Mouse (Mus musculus) MEL (cell line): Measurements from ENCODE around the gene Tmem35b.

Source experiments
- UBTF ChIP-seq: IDR thresholded peaks from 2 replicates; pipeline ENCODE4 v1.6.1; 2012; ENCODE audit warnings: low read depth, mild to moderate bottlenecking, inconsistent platforms, low read length, improper control_type of control experiment, moderate library complexity, borderline replicate concordance; ENCODE audit not compliant: insufficient read depth
- USF2 ChIP-seq, 2 experiments: IDR thresholded peaks; 2 replicates each; pipeline ENCODE4 v1.6.1; 2011 to 2012; ENCODE audit warnings: improper control_type of control experiment in 2 of 2, low read length in 2 of 2, borderline replicate concordance in 1 of 2, inconsistent platforms in 1 of 2, low read depth in 1 of 2, mild to moderate bottlenecking in 1 of 2; ENCODE audit not compliant: insufficient read depth in 1 of 2

- TF ChIP-seq USF2 (IDR thresholded peaks at IDR 0.05; ENCODE audit: borderline replicate concordance in 1 of 2, insufficient read depth in 1 of 2, low read depth in 1 of 2, low read length in 2 of 2) (no peak), UBTF (no peak)
Observed at GRCm38 (mm10) chr4:127095090-127095489, 28.4 kb upstream of the Tmem35b start.
